Mouse (Mus musculus): Measurements from ENCODE around the gene Jam3. TPM values are rescaled to one million over a fixed set of nuclear protein-coding genes. Genes with fewer than 3 reads are reported as not detected.

The Jam3 gene
- total RNA-seq, 2 experiments from 2014 or later, result 12.4 to 13.9 TPM

Other genes with a start within 250 kb of the Jam3 start
- not detected for gene Gm1110, start 232.3 kb downstream of the Jam3 start, total RNA-seq (2021)
- gene Acad8, start 155.9 kb downstream of the Jam3 start, total RNA-seq (2021), result 10 to 100 TPM; 53.4 to 61.9 TPM
- gene Thyn1, start 155.7 kb downstream of the Jam3 start, total RNA-seq (2021), result 10 to 100 TPM; 24.6 to 27.7 TPM
- gene Vps26b, start 125.4 kb downstream of the Jam3 start, total RNA-seq (2021), result 10 to 100 TPM; 27.8 to 28.5 TPM
- 10 to 100 TPM in 1 of 2 experiments, 1 to 10 TPM in 1; 8.9 to 11.3 TPM for gene Ncapd3, start 125.2 kb downstream of the Jam3 start, total RNA-seq (2021)
- 1 to 10 TPM; 3.6 to 3.8 TPM for gene Igsf9b, start 143.8 kb upstream of the Jam3 start, total RNA-seq (2021)
- gene Spata19, start 241.4 kb upstream of the Jam3 start, total RNA-seq (2021), result not detected